Comparison of ENCODE assay signal across 12 mouse cellular contexts in the genomic region with DNA sequence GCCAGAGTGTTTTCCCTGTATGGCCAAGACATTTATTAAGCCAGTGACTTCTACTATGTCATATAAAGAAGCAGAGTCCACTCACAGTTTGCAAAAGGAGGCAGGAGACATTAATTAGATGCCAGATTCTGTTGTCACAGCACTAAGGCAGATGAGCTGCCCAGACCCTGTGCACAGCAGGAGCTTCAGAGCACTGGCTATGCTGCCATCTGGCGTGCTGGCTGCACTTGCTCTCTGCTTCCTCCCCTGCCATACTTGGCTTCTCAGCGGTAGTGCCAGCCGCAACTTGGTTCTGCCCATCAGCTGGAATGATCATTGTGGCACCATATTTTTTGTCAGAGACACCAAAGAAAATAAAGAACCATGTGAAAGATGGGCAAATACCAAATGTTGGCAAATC. TPM values are rescaled to one million over a fixed set of nuclear protein-coding genes. Genes with fewer than 3 reads are reported as not detected.
DNase-seq lines count a peak whose midpoint lies in the region; ATAC-seq and TF ChIP-seq lines count a peak whose summit lies in the region.
"Had no signal": no experiment of that assay in that cellular context is flagged by ENCODE, and none has a peak within 500 bp of the region (broad histone marks: within the 10 kb centered on the region; RNA-seq: fewer than 3 reads in every experiment).

No protein-coding gene starts in this region.

- H3K9ac ChIP-seq in hindbrain, embryonic 11.5 days (ENCODE audit: low read depth, low read length) = no peak overlapping the region
- H3K9ac ChIP-seq in hindbrain, postnatal 0 days (replicated peaks; ENCODE audit: low read length) = no peak overlapping the region
- H3K9ac ChIP-seq in neural tube, embryonic 14.5 days (replicated peaks; ENCODE audit: low read depth, low read length) = no peak overlapping the region
- H3K9ac ChIP-seq: kidney, embryonic 15.5 days had no signal

- H3K4me2 ChIP-seq in hindbrain, embryonic 11.5 days (replicated peaks; ENCODE audit: low read depth, low read length) = no peak overlapping the region
- H3K4me2 ChIP-seq in hindbrain, postnatal 0 days (ENCODE audit: low read depth, low read length) = no peak overlapping the region
- H3K4me2 ChIP-seq in neural tube, embryonic 14.5 days (ENCODE audit: low read depth, low read length) = no peak overlapping the region
- H3K4me2 ChIP-seq: kidney, embryonic 15.5 days had no signal

- no peaks in the 10 kb centered on the region for H3K4me1 ChIP-seq in hindbrain, embryonic 11.5 days (replicated peaks; ENCODE audit: control insufficient read depth, insufficient read depth, low read length)
- H3K4me1 ChIP-seq in hindbrain, embryonic 10.5 days (replicated peaks) = no peaks in the 10 kb centered on the region
- H3K4me1 ChIP-seq in cerebellum, adult 2 months (ENCODE audit: control insufficient read depth, insufficient read depth, low read length) = peaks cover 18% of the 10 kb centered on the region
- no peaks in the 10 kb centered on the region for H3K4me1 ChIP-seq in hindbrain, postnatal 0 days (ENCODE audit: insufficient read depth, low read length)
- no peaks in the 10 kb centered on the region for H3K4me1 ChIP-seq in neural tube, embryonic 14.5 days (ENCODE audit: control insufficient read depth, insufficient read depth, low read length)
- H3K4me1 ChIP-seq: kidney, embryonic 15.5 days had no signal

- no peak overlapping the region for H3K27ac ChIP-seq in hindbrain, embryonic 11.5 days (ENCODE audit: low read depth, low read length)
- no peak overlapping the region for H3K27ac ChIP-seq in hindbrain, embryonic 10.5 days
- H3K27ac ChIP-seq in cerebellum, adult 2 months (ENCODE audit: insufficient read depth, low read length) = no peak overlapping the region; the same call in 1 of the 2 replicates
- no peak overlapping the region; the same call in 1 of the 2 replicates for H3K27ac ChIP-seq in hindbrain, postnatal 0 days
- no peak overlapping the region for H3K27ac ChIP-seq in neural tube, embryonic 14.5 days (ENCODE audit: low read depth, low read length)
- H3K27ac ChIP-seq: kidney, embryonic 15.5 days had no signal

- intact Hi-C loops in heart, postnatal 14 days (cut with DNase I) = no loop called here

- 54% methylated on average over 3 of the region's 3 CpGs for WGBS in hindbrain, embryonic 11.5 days
- WGBS in hindbrain, embryonic 10.5 days = 67% methylated on average over 3 of the region's 3 CpGs
- 4% methylated on average over 3 of the region's 3 CpGs for WGBS in cerebellum, adult 2 months
- WGBS in hindbrain, postnatal 0 days = 26% methylated on average over 3 of the region's 3 CpGs
- WGBS in neural tube, embryonic 14.5 days = 47% methylated on average over 3 of the region's 3 CpGs

- peak; percentile 35; the same call in 1 of the 2 replicates for ATAC-seq in hindbrain, embryonic 11.5 days (ENCODE audit: low FRiP score)
- ATAC-seq in hindbrain, postnatal 0 days = peak; percentile 89
- ATAC-seq in neural tube, embryonic 14.5 days (ENCODE audit: low read depth) = peak; percentile 82; the same call in 1 of the 2 replicates

- H3K4me3 ChIP-seq in hindbrain, embryonic 11.5 days (ENCODE audit: low read depth, low read length) = no peak overlapping the region
- H3K4me3 ChIP-seq in hindbrain, embryonic 10.5 days = no peak overlapping the region
- H3K4me3 ChIP-seq in cerebellum, adult 2 months (replicated peaks; ENCODE audit: insufficient read depth, low read depth, low read length) = no peak overlapping the region
- H3K4me3 ChIP-seq in hindbrain, postnatal 0 days (ENCODE audit: low read length) = no peak overlapping the region
- H3K4me3 ChIP-seq in neural tube, embryonic 14.5 days (ENCODE audit: low read depth, low read length) = no peak overlapping the region
- H3K4me3 ChIP-seq: kidney, embryonic 15.5 days had no signal

- peak; percentile 11 for DNase-seq in hindbrain, embryonic 11.5 days (ENCODE audit: low spot score)
- no peak for DNase-seq in hindbrain, embryonic 10.5 days (ENCODE audit: low spot score)
- DNase-seq in cerebellum, adult 2 months = peak; percentile 86 to 92
- peak; percentile 86 for DNase-seq in hindbrain, postnatal 0 days (ENCODE audit: low spot score)
- DNase-seq in yolk sac, embryonic 10.5 days (ENCODE audit: low spot score) = no peak
- no peak for DNase-seq in heart, postnatal 14 days
- no peak for DNase-seq in lung, postnatal 36 days
- DNase-seq: lung, adult 2 months had no signal

- TF ChIP-seq CTCF in cerebellum, adult 2 months (IDR thresholded peaks at IDR 0.05; ENCODE audit: borderline replicate concordance, insufficient read depth, low read depth, low read length) = peak; percentile 11; the same call in 1 of the 2 replicates
- peak; percentile 66 for TF ChIP-seq CTCF in hindbrain, postnatal 0 days (IDR thresholded peaks at IDR 0.05; ENCODE audit: low read depth)

- H3K27me3 ChIP-seq in hindbrain, embryonic 11.5 days (ENCODE audit: control insufficient read depth, insufficient read depth, low read length) = no peaks in the 10 kb centered on the region
- H3K27me3 ChIP-seq in hindbrain, embryonic 10.5 days (ENCODE audit: insufficient read depth, poor library complexity, severe bottlenecking) = no peaks in the 10 kb centered on the region
- H3K27me3 ChIP-seq in cerebellum, adult 2 months (ENCODE audit: control insufficient read depth, insufficient read depth, low read length) = no peaks in the 10 kb centered on the region
- no peaks in the 10 kb centered on the region for H3K27me3 ChIP-seq in hindbrain, postnatal 0 days (ENCODE audit: insufficient read depth, low read length)
- no peaks in the 10 kb centered on the region for H3K27me3 ChIP-seq in neural tube, embryonic 14.5 days (ENCODE audit: control insufficient read depth, insufficient read depth, low read length)
- H3K27me3 ChIP-seq: kidney, embryonic 15.5 days had no signal

- TF ChIP-seq POLR2A in cerebellum, adult 2 months (IDR thresholded peaks at IDR 0.05; ENCODE audit: borderline replicate concordance, insufficient read depth, low read length) = no peak

- H3K36me3 ChIP-seq in hindbrain, embryonic 11.5 days (ENCODE audit: control insufficient read depth, insufficient read depth, low read length) = no peaks in the 10 kb centered on the region
- H3K36me3 ChIP-seq in hindbrain, embryonic 10.5 days = no peaks in the 10 kb centered on the region
- no peaks in the 10 kb centered on the region for H3K36me3 ChIP-seq in hindbrain, postnatal 0 days (ENCODE audit: insufficient read depth, low read length)
- no peaks in the 10 kb centered on the region for H3K36me3 ChIP-seq in neural tube, embryonic 14.5 days (ENCODE audit: control insufficient read depth, insufficient read depth, low read length)
- H3K36me3 ChIP-seq: kidney, embryonic 15.5 days had no signal

- H3K9me3 ChIP-seq in hindbrain, embryonic 11.5 days (ENCODE audit: control insufficient read depth, low read length) = no peaks in the 10 kb centered on the region
- no peaks in the 10 kb centered on the region for H3K9me3 ChIP-seq in hindbrain, embryonic 10.5 days
- no peaks in the 10 kb centered on the region for H3K9me3 ChIP-seq in hindbrain, postnatal 0 days (ENCODE audit: low read length)
- no peaks in the 10 kb centered on the region for H3K9me3 ChIP-seq in neural tube, embryonic 14.5 days (ENCODE audit: control insufficient read depth, low read length)
- H3K9me3 ChIP-seq: kidney, embryonic 15.5 days had no signal

RNA-seq across cellular contexts. Expression of a gene that starts 41.6 kb away (rescaled TPM):
- not detected in 2 replicates for polyA plus RNA-seq in hindbrain, embryonic 11.5 days (2014; fragmentation: Nextera tagmentation; extraction: Ambion mirVana)
- polyA plus RNA-seq in hindbrain, embryonic 10.5 days (2016; fragmentation: Nextera tagmentation; extraction: Ambion mirVana) = not detected in 2 replicates
- polyA plus RNA-seq in cerebellum, adult 2 months (2012; rRNA removed) = not detected in 2 replicates
- total RNA-seq in hindbrain, postnatal 0 days (2014; rRNA removed) = not detected in 2 replicates
- not detected in 2 replicates for polyA plus RNA-seq in hindbrain, postnatal 0 days (2015; fragmentation: Nextera tagmentation; extraction: Ambion mirVana)
- not detected in 2 replicates for polyA plus RNA-seq in neural tube, embryonic 14.5 days (2014; fragmentation: Nextera tagmentation; extraction: Ambion mirVana)
- not detected for total RNA-seq in heart, postnatal 14 days (2021)
- polyA plus RNA-seq: C2C12; gonadal fat pad, adult 2 months; kidney, embryonic 15.5 days; lung, adult 2 months had no signal

Comparison
In these comparisons a context has a peak if more than half of its experiments do, and no peak if none do; other contexts are left out.
1. DNase-seq: peak in hindbrain, embryonic 11.5 days (single experiment), cerebellum, adult 2 months (2 of 2) and hindbrain, postnatal 0 days (single experiment); none in hindbrain, embryonic 10.5 days (single experiment), yolk sac, embryonic 10.5 days (single experiment), heart, postnatal 14 days (0 of 2) and lung, postnatal 36 days (single experiment).
2. ATAC-seq: peak in every context shown above with its lines; median percentile 89 in hindbrain, postnatal 0 days; 82 in neural tube, embryonic 14.5 days; 35 in hindbrain, embryonic 11.5 days.